Mouse (Mus musculus) forebrain, embryonic 13.5 days (tissue): ENCODE data around the gene Tdpoz5. TPM values are rescaled to one million over a fixed set of nuclear protein-coding genes. Genes with fewer than 3 reads are reported as not detected.
"Not testable (repeated sequence)": the region's sequence is repeated elsewhere in the genome, so short reads cannot be mapped to it uniquely, and the experiment has no call there.

ENCODE experiments used
- ATAC-seq: fragments of 200-750 bp; cut with Nextera tagmentation; 2 replicates; pipeline ENCODE4 v1.8.0; 2017
- H3K27ac ChIP-seq: fragments of 300-500 bp; sonication (generic); 2 replicates; pipeline ENCODE4 v1.5.1; 2015; ENCODE audit warnings: inconsistent platforms, mild to moderate bottlenecking, moderate library complexity
- H3K27me3 ChIP-seq: fragments of 300-500 bp; sonication (generic); 2 replicates; pipeline ENCODE4 v1.6.1; 2015; ENCODE audit warnings: mild to moderate bottlenecking, inconsistent platforms
- H3K36me3 ChIP-seq: fragments of 300-500 bp; sonication (generic); 2 replicates; pipeline ENCODE4 v1.6.1; 2015; ENCODE audit warnings: mild to moderate bottlenecking, inconsistent platforms; ENCODE audit not compliant: poor library complexity, severe bottlenecking
- H3K4me1 ChIP-seq: fragments of 300-500 bp; sonication (generic); 2 replicates; pipeline ENCODE4 v1.6.1; 2015; ENCODE audit warnings: inconsistent platforms
- H3K4me2 ChIP-seq: fragments of 300-500 bp; sonication (generic); 2 replicates; pipeline ENCODE4 v1.6.1; 2015; ENCODE audit warnings: inconsistent platforms, mild to moderate bottlenecking, moderate library complexity
- H3K4me3 ChIP-seq: fragments of 300-500 bp; sonication (generic); 2 replicates; pipeline ENCODE4 v1.5.1; 2015; ENCODE audit warnings: mild to moderate bottlenecking, inconsistent platforms
- H3K9ac ChIP-seq: fragments of 300-500 bp; sonication (generic); 2 replicates; pipeline ENCODE4 v1.6.1; 2015; ENCODE audit warnings: mild to moderate bottlenecking, inconsistent platforms
- H3K9me3 ChIP-seq: fragments of 300-500 bp; sonication (generic); replicated peaks from 2 replicates; pipeline ENCODE4 v1.6.1; 2016; ENCODE audit warnings: inconsistent platforms
- WGBS: fragments of 180-500 bp; shearing (Covaris S2); methylation state at CpG from one replicate; pipeline ENCODE4 v1.1.7; 2015; 5-methylcytosine and 5-hydroxymethylcytosine counted together
- polyA plus RNA-seq: library from polyadenylated mRNA; unstranded; fragments of >200 nt; fragmentation: Nextera tagmentation; extraction: Ambion mirVana; gene quantifications from 2 replicates; pipeline ENCODE4 v1.2.1, GENCODE M21; 2015

The Tdpoz5 gene
- not detected in 2 replicates for polyA plus RNA-seq

GRCm38 (mm10) chr3:93961214-93961613, at the start of gene Tdpoz5:
Gene Tdpoz5, minus strand, starts transcription at chr3:93961314.
- H3K4me1 ChIP-seq, H3K36me3 ChIP-seq, H3K4me3 ChIP-seq, H3K9ac ChIP-seq, ATAC-seq, H3K27me3 ChIP-seq, H3K9me3 ChIP-seq, H3K4me2 ChIP-seq, H3K27ac ChIP-seq: not testable (repeated sequence)
- WGBS = 80% methylated on average over 3 of the region's 4 CpGs

GRCm38 (mm10) chr3:93968938-93969337, 7.8 kb upstream of the Tdpoz5 start:
- 95% methylated on average over 6 of the region's 6 CpGs for WGBS
- not testable (repeated sequence) for H3K27ac ChIP-seq

GRCm38 (mm10) chr3:93943443-93943842, 17.7 kb downstream of the Tdpoz5 start, which contains the start of gene Gm9117:
Gene Gm9117, minus strand, starts transcription at chr3:93943543.
- 87% methylated on average over 4 of the region's 4 CpGs for WGBS
- ATAC-seq, H3K27ac ChIP-seq, H3K36me3 ChIP-seq, H3K4me2 ChIP-seq, H3K4me1 ChIP-seq, H3K9me3 ChIP-seq, H3K4me3 ChIP-seq, H3K9ac ChIP-seq, H3K27me3 ChIP-seq: not testable (repeated sequence)

More at GRCm38 (mm10) chr3:93968938-93969337, 7.8 kb upstream of the Tdpoz5 start:
- not testable (repeated sequence) for H3K9ac ChIP-seq, H3K36me3 ChIP-seq, ATAC-seq, H3K4me2 ChIP-seq, H3K27me3 ChIP-seq, H3K9me3 ChIP-seq, H3K4me1 ChIP-seq, H3K4me3 ChIP-seq

- not testable (repeated sequence) for H3K4me1 ChIP-seq, ATAC-seq, H3K27ac ChIP-seq, H3K27me3 ChIP-seq, H3K4me2 ChIP-seq, H3K9me3 ChIP-seq, H3K4me3 ChIP-seq, H3K9ac ChIP-seq, H3K36me3 ChIP-seq
- WGBS = 60% methylated on average over 1 of the region's 3 CpGs
Observed at GRCm38 (mm10) chr3:93938386-93938785, 22.7 kb downstream of the Tdpoz5 start.

Other genes with a start within 250 kb of the Tdpoz5 start
- not detected in 2 replicates for gene Gm5773, start 188.3 kb downstream of the Tdpoz5 start, polyA plus RNA-seq
- gene Tdpoz4, start 164.9 kb downstream of the Tdpoz5 start, polyA plus RNA-seq = not detected in 2 replicates
- not detected in 2 replicates for gene Tdpoz3, start 135.3 kb downstream of the Tdpoz5 start, polyA plus RNA-seq
- gene Gm9117, start 17.8 kb downstream of the Tdpoz5 start, polyA plus RNA-seq = not detected in 2 replicates
- not detected in 2 replicates for gene Gm9125, start 93.6 kb upstream of the Tdpoz5 start, polyA plus RNA-seq
- gene Gm10697, start 111.3 kb upstream of the Tdpoz5 start, polyA plus RNA-seq = not detected in 2 replicates
- not detected in 2 replicates for gene Gm10696, start 216.9 kb upstream of the Tdpoz5 start, polyA plus RNA-seq
- not detected in 2 replicates for gene Gm5286, start 235.4 kb upstream of the Tdpoz5 start, polyA plus RNA-seq